Mouse (Mus musculus) gastrocnemius, postnatal 10 days (tissue): ENCODE measurements around the gene Lrrc8b. TPM values are rescaled to one million over a fixed set of nuclear protein-coding genes. Genes with fewer than 3 reads are reported as not detected.

ENCODE experiments used
- DNase-seq: peaks from one replicate; pipeline ENCODE4 v3.0.0; 2021; ENCODE audit warnings: mixed read lengths
- long read RNA-seq, 2 experiments: library from polyadenylated mRNA; stranded (forward); transcript quantifications; one replicate each; pipeline ENCODE4 v2.0.0; 2021
- total RNA-seq, 2 experiments: library from RNA; stranded (reverse); gene quantifications; 2 replicates each; pipeline ENCODE4 v1.2.3; 2021

The Lrrc8b gene
- total RNA-seq = 1 to 10 TPM; 6.9 to 7.0 TPM
- long read RNA-seq, experiment 1, partial matches to known transcripts = 1 of 1 reads
- long read RNA-seq, experiment 1, other reads (novel, unspliced or antisense) = 0 of 1 reads
- long read RNA-seq, experiment 2, partial matches to known transcripts = 1 of 4 reads
- long read RNA-seq, experiment 2, other reads (novel, unspliced or antisense) = 3 of 4 reads

- DNase-seq = peak; percentile 84
These were observed at the start of gene Lrrc8b for GRCm38 (mm10) chr5:105415198-105415791. TSS of gene Lrrc8b (plus strand) at chr5:105415775.

GRCm38 (mm10) chr5:105381482-105381881 is 34.1 kb upstream of the Lrrc8b start:
- DNase-seq = no peak

DNA sequence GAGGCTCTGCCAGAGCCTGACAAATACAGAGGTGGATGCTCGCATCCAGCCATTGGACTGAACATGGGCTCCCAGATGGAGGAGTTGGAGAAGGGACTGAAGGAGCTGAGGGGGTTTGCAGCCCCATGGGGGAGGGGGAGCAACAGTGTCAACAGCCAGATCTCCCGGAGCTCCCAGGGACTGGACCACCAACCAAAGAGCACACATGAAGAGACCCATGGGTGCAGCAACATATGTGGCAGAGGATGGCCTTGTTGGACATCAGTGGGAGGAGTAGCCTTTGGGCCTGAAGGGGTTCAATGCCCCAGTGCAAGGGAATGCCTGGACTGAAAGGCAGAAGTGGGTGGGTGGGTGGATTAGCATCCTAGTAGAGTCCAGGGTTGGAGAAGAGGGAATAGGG is 25.2 kb upstream of the Lrrc8b start:
- DNase-seq = no peak

GRCm38 (mm10) chr5:105393731-105394130 is 21.8 kb upstream of the Lrrc8b start:
- DNase-seq = no peak

DNA sequence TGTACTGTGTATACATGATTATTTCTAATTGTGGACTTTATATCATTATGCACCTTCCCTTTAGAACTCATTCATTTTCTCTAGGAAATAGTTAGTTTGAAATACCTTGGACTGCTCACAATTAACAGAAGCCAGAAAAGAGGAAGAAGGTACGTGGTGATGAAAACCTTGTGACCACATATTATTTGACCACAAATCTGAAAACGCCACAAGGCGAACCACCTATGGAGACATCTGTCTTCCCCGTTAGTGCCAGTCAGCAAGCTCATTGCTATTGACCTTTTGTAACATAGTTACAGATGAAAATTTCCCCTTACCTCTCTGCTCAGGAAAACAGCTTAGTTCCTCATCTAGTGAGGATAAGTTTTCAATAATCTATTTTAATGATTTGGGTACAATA is 20.4 kb upstream of the Lrrc8b start:
- no peak for DNase-seq

- no peak for DNase-seq
These were observed 16.6 kb upstream of the Lrrc8b start for GRCm38 (mm10) chr5:105398966-105399365.

DNA sequence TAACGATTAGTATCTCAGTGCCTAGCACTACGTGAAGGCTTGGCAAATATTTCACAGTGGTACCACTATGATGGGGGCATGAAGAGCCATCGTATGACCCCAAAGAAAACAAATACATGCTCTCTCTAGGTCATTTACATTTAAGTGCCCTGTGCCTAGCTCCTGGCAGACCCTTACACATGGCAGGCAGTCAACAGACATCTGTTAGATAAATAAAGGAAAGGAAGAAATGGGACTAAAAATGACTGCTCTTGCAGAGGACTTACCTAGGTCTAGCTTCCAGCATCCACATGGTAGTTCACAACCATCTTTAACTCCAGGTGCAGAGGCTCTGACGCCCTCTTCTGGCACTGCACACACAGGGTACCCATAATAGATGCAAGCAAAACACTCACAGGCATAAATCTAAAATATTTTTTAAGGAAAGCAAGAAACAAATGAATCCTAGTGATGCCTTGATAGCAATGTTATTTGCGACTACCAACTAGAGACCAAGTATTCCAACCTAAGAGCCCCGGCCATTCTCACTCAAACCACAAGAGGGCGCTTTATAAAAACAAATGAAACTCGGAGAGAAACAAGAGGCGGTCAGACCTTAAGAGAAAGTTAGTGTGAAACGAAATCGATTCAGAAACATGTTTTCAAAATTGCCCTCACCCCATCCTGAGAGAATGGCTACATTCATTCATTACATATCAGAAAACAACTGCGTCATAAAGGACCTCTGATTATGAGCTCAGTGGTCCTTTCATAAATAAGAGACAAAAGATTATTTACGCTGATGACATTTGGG is 15.7 kb upstream of the Lrrc8b start:
- DNase-seq = peak; percentile 56

GRCm38 (mm10) chr5:105400424-105401375 is 14.9 kb upstream of the Lrrc8b start:
- DNase-seq = no peak

DNA sequence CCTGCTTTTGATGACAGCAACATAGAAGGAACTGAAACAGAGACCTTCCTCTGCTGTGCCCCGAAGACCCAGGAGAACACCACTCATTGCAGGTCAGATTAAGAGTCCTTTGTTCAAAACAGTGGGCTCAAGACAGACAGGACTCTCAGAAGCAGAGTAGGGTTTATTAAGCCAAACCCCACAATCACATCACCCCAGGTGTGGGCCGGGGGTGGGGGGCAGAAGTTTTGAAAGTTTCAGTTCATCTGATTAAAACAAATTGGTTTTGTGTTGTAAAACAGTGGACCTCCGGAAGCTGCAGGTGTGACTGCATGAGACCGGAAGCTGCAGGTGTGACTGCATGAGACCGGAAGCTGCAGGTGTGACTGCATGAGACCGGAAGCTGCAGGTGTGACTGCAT is 14.0 kb upstream of the Lrrc8b start:
- DNase-seq = no peak

- peak; percentile 73 for DNase-seq
These were observed 10.6 kb upstream of the Lrrc8b start for GRCm38 (mm10) chr5:105404961-105405360.

GRCm38 (mm10) chr5:105407661-105408060 is 7.9 kb upstream of the Lrrc8b start:
- DNase-seq = no peak

DNA sequence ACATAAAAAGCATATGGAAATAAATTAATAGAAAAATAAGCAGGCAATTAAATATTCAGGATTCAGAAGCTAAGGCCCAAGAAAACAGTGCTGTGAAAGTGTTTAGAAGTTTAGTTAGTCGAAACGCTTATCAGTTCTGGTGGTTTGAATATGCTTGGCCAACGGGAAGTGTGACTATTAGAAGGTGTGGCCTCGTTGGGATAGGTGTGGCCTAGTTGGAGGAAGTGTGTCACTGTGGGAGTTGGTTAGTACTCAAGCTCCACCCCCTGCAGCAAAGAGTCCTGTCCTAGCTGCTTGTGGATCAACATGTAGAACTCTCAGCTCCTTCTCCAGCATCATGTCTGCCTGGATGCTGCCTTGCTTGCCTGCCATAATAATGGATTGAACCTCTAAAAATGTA is 6.5 kb upstream of the Lrrc8b start:
- no peak for DNase-seq

DNA sequence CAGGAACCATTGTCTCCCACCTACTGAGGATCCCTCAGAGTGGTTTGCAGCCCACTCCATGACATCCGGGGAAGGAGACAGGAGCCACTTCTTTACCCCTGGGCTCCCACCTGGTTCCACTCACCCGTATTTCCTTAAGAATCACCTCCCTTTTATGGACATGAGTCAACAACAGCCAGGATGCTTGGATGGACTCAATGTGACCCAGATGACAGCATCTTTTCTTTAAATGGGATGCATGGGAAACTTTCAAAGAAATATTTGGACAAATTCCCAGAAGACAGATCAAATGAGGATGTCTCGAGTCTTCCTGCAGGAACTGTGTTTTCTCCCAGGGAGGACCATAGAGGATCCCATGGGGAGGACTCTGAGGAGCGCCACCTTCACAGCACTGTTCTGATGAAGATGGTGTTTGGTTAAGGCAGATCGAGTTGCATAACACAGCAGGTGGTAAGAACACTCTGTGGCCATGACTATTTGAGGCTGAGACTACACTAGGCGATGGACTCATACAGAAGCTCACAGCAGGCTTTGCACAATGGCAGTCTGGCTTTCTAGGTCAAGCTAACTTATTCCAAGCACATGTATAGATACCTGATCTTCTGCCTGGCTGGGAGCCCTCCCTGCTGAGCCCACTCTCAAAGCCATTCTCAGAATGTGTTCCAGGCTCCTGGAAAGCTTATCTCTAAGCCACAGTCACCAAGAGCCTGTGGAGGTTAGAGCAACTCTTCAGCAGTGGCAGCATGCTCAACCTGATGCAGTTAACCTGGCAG is 4.9 kb upstream of the Lrrc8b start:
- DNase-seq = no peak

DNA sequence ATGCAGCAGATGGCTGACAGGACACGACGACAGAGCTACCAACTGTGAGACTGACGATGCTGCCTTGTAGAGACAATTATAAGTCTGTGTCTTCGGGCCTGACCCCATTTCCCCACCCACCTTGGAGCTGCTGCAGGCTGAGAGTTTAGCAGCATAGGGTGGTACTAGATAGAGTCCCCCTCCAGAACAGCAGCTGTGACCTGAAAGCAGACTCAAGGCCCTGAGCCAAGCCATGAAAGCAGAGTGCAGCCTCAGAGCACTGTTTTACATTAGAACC is 4.3 kb upstream of the Lrrc8b start:
- no peak for DNase-seq

DNA sequence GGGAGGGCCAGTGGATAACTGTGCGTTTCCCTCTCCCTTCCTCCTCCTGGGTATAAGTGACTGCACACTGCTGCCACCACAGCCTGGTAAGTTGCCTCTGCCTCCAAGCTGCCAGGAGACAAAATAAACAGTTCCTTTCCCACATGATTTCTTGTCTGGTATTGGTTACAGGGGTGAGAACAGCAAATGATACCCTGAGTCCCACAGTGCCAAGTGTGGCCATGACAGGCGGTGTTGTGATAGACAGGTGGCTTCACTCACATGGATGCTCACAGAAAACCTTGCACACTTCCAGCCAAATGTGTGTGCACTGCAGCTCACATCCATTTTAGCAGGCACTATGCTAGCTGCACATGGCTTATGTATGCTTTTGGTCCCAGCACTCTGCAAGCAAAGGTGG is 3.8 kb upstream of the Lrrc8b start:
- no peak for DNase-seq

DNA sequence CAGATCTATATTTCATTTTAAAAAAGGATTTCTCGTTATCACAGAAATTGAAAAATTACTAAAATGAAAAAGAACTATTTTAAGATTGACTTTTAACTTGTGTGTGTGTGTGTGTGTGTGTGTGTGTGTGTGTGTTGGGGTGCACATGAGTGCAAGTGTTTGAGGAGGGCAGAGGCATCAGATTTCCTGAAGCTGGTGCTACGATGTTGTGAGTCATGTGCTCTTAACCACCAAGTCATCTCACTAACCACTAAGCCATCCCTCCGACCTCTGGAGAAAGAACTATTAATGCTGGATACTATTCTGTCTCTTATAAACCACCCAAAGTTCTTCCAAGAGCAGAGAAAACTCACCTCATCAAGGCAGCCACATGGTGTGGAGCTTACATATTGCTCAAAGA is 2.9 kb upstream of the Lrrc8b start:
- no peak for DNase-seq

DNA sequence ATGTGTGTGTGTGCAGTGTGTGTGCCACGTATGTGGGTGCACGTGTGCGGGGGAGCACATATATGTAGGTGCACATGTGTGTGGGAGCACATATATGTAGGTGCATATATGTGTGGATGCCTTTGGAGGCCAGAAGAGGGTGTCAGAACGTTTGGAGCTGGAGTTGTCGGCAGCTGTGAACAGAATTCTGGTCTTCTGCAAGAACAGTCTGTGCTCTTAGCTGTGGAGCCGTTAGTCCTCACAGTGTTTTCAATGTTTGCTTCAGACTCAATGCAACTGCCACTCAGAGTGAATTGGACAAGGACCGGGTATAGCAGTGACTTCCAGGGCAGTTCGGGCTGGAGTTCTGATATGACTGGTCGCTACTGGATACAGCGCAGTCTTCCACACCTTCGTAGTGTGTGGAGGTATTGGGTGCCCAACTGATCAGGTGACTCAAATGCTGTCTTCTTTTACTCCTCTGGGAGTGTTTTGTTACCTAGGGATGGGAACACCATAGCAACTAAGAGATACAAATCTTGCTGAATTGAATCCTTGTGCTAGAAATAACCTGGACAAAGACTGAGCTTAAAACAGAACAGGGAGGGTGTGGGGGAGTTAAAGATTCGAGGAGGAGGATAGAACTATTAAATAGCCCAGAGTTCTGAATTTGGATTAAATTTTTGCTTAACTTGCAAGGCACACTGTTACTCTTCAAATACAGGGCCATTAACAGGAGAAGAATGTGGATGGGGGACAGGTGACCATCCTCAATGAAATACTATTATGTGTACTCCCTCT is 1.0 kb upstream of the Lrrc8b start:
- no peak for DNase-seq

- DNase-seq = no peak
These were observed 538 bp downstream of the Lrrc8b start for GRCm38 (mm10) chr5:105415951-105416675.

GRCm38 (mm10) chr5:105417217-105417616 is 1.6 kb downstream of the Lrrc8b start:
- no peak for DNase-seq

GRCm38 (mm10) chr5:105418364-105418763 is 2.8 kb downstream of the Lrrc8b start:
- no peak for DNase-seq
